Mouse (Mus musculus): ENCODE measurements around the gene Gm26741. TPM values are rescaled to one million over a fixed set of nuclear protein-coding genes. Genes with fewer than 3 reads are reported as not detected.

Gm26741 gene
- total RNA-seq, 2 experiments from 2014 or later, result not detected

GRCm38 (mm10) chr10:52388922-52389430 is 30.4 kb downstream of the Gm26741 start, which contains the start of gene Nepn:
Nepn (plus strand) TSS chr10:52388972.
- DNase-seq (ENCODE audit: low spot score), result no peak

DNA sequence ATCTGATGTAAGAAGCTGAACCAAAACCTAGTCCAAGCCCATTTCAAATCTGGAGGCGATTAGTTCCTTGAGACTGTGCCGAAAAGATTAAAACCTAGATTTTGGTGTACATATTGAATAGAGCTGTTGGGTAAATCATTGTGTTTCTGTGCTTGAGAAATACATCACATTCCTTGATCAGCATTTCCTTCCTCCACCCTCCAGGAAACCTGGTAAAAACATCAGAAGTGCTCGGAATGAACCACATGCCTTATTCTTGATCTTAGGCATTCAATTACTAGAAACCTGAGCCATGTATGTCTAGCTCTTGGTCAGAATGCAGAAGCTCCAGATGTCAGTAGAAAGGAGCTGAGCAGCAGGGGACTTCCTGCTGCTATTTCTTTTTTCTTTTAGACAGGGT is 30.9 kb downstream of the Gm26741 start:
- DNase-seq (ENCODE audit: low spot score), result no peak

DNA sequence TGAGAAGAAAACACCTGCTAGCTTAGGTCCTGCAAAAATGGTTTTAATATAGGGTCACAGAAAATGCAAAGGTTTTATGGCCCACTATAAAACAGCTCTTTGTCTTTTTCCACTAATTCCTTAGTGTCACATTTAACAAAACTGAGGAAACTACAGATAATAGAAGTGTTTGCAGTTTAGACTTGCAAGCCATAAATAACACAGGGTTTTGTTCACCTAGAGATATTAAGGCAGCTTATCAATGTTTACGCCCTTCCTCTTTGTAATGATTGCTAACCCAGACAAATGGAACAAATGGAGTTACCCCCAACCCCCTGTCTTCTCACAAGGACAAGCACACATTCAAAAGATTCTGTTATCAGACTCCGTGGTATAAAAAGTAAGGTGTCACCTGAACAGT is 32.6 kb downstream of the Gm26741 start:
- DNase-seq (ENCODE audit: low spot score), result no peak

DNA sequence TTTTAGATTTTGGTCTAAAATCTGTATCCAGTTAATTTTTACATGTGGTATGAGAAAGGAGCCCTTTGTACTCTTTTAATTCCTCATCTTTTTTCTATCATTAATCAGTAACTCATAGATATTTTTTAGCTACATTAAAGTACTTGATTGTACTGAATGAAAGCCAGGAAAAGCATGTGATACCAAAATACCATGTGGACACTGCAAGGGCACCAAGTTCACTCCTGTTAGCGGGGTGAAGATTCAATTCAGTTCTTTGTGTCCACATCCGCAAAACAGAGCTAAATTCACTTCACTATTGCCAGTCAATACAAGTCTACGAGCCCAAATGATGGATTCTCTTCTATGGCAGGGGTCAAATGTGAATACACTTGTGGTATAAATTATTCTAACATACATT is 38.1 kb downstream of the Gm26741 start:
- DNase-seq (ENCODE audit: low spot score), result no peak

GRCm38 (mm10) chr10:52398715-52399114 is 40.1 kb downstream of the Gm26741 start:
- no peak for DNase-seq (ENCODE audit: low spot score)

GRCm38 (mm10) chr10:52399722-52400121 is 41.2 kb downstream of the Gm26741 start:
- DNase-seq (ENCODE audit: low spot score), result no peak

GRCm38 (mm10) chr10:52405160-52405559 is 46.6 kb downstream of the Gm26741 start:
- DNase-seq (ENCODE audit: low spot score), result no peak

- DNase-seq (ENCODE audit: low spot score), result no peak
Measured at GRCm38 (mm10) chr10:52407526-52407925, 49.0 kb downstream of the Gm26741 start.

Other genes starting within 250 kb of the Gm26741 start
- gene Ros1, start 163.5 kb upstream of the Gm26741 start, total RNA-seq (2021), result under 1 TPM in 1 of 2 experiments, not detected in 1; 0.09 TPM
- 1 to 10 TPM; 1.3 to 1.7 TPM for gene Dcbld1, start 125.1 kb upstream of the Gm26741 start, total RNA-seq (2021)
- 1 to 10 TPM; 6.5 to 8.7 TPM for gene Gopc, start 23.4 kb downstream of the Gm26741 start, total RNA-seq (2021)
- gene Nepn, start 30.2 kb downstream of the Gm26741 start, total RNA-seq (2021), result under 1 TPM; 0.17 to 0.27 TPM
- 10 to 100 TPM; 18.8 to 20.3 TPM for gene Nus1, start 58.8 kb downstream of the Gm26741 start, total RNA-seq (2021)

Data from gastrocnemius, adult 18-20 months (tissue).